Mouse (Mus musculus): ENCODE measurements around the gene Ciao2a.
A peak's percentile ranks its signal among the peaks of the same experiment; 100 is the strongest.

GRCm38 (mm10) chr9:66126456-66127192, at the start of gene Ciao2a, which contains the start of gene Snx1:
- no peak for TF ChIP-seq CTCF (IDR thresholded peaks at IDR 0.05; ENCODE audit: control insufficient read depth, insufficient read depth, low read length)
- TF ChIP-seq POLR2A (IDR thresholded peaks at IDR 0.05; ENCODE audit: borderline replicate concordance, control insufficient read depth, low read depth, low read length): peak; percentile 80

All from bone marrow, adult 2 months (tissue).